Mouse (Mus musculus) megakaryocyte, embryonic 14.5 days (primary cell): Measurements from ENCODE around the gene Prelid3b.

Experiments
- FLI1 ChIP-seq: IDR thresholded peaks from 2 replicates; pipeline ENCODE4 v1.6.1; 2012; ENCODE audit warnings: low read length, inconsistent platforms, mixed read lengths
- GATA1 ChIP-seq: IDR thresholded peaks from 3 replicates; pipeline ENCODE4 v1.6.1; 2012; ENCODE audit warnings: mixed read lengths, low read length, inconsistent platforms, borderline replicate concordance

DNA sequence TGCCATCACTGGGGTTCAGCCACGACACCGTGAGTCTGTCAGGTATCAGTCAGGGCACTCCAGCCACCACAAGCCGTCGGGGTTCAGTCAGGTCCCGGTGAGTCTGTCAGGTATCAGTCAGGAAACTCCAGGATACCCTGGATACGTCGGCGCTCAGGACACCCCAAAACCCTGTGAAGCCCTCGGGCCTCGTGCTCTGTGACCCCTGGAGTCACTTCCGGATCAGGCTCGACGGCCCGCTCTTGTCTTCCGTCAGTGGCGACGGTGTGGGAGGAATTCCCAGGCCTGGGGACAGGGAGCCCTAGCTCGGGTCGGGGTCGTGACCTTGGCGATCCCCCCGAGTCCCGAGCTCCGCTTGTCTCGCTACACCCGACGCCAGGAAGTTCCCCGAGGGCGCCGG, 474 bp downstream of the Prelid3b start:
- no peak for TF ChIP-seq GATA1
- no peak for TF ChIP-seq FLI1
